Mouse (Mus musculus): ENCODE results near the gene Sp3.
A peak's percentile ranks its signal among the peaks of the same experiment; 100 is the strongest.

GRCm38 (mm10) chr2:73019371-73020146 is 39.3 kb upstream of the Sp3 start:
- TF ChIP-seq CHD2 (IDR thresholded peaks at IDR 0.05; ENCODE audit: low read depth, low read length) (no peak), HCFC1 (IDR thresholded peaks at IDR 0.05; ENCODE audit: borderline replicate concordance, insufficient read depth, low read length) (no peak), ZC3H11A (IDR thresholded peaks at IDR 0.05; ENCODE audit: borderline replicate concordance, low read depth, low read length) (no peak), MAFK (IDR thresholded peaks at IDR 0.05; ENCODE audit: insufficient read depth, low read depth, low read length) (0 out of 2 replicates have a peak, but pooled peaks have one; percentile 56)
